Mouse (Mus musculus) small intestine, adult 2 months (tissue): ENCODE data around the gene Reps1.

Source experiments
- CTCF ChIP-seq: fragments of 200-500 bp; IDR thresholded peaks from 2 replicates; pipeline ENCODE4 v1.5.1; 2012; ENCODE audit warnings: low read depth, mild to moderate bottlenecking, control low read depth, inconsistent platforms, low read length, moderate library complexity, mixed read lengths; ENCODE audit not compliant: insufficient replicate concordance, insufficient read length; ENCODE audit errors: extremely low read depth
- POLR2A ChIP-seq: fragments of 200-500 bp; IDR thresholded peaks from 2 replicates; pipeline ENCODE4 v1.6.1; 2012; ENCODE audit warnings: low read depth, mild to moderate bottlenecking, control low read depth, inconsistent platforms, low read length, moderate library complexity

DNA sequence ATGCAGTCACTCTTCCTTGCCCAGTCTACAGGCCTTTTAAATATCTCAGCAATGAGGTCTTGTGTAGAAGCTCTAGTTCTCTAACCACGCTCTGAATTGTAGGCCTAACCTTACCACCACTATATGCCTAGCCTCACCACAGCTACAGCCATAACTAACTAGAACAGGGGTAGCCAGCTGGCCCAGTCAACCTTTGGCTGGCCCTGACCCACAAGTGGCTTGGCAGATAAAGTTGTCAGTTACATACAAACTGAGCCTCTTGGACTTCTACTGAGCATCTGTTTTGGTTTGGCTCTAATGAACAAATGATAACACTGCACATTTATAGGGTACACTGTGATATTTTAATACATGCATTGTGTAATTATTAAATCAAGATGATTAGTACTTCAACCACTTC, 48.9 kb upstream of the Reps1 start:
- no peak for TF ChIP-seq POLR2A
- no peak for TF ChIP-seq CTCF
